Mouse (Mus musculus): ENCODE results near the gene Mlxip. TPM values are rescaled to one million over a fixed set of nuclear protein-coding genes. Genes with fewer than 3 reads are reported as not detected.
A peak's percentile ranks its signal among the peaks of the same experiment; 100 is the strongest.

The Mlxip gene
- polyA plus RNA-seq, 1 experiment from 2014 or later: 18.3 TPM

GRCm38 (mm10) chr5:123393786-123394302 lies 754 bp upstream of the Mlxip start:
- WGBS: 31% methylated on average over 5 of the region's 5 CpGs
- ATAC-seq (ENCODE audit: low FRiP score) (no peak), DNase-seq (ENCODE audit: low spot score, missing footprints) (no peak)
- H3K27ac ChIP-seq (ENCODE audit: low read depth, low read length): peak overlapping the region; percentile 71
- peak overlapping the region; percentile 34 for H3K9ac ChIP-seq (ENCODE audit: low read length)
- H3K4me3 ChIP-seq (ENCODE audit: low read depth, low read length): peak overlapping the region; percentile 80
- H3K9me3 ChIP-seq (ENCODE audit: control insufficient read depth, low read length): no peaks in the 10 kb centered on the region
- H3K4me2 ChIP-seq: peak overlapping the region; percentile 98
- no peaks in the 10 kb centered on the region for H3K36me3 ChIP-seq (ENCODE audit: control insufficient read depth, insufficient read depth, low read length)
- peaks cover 22% of the 10 kb centered on the region for H3K4me1 ChIP-seq (ENCODE audit: control insufficient read depth, insufficient read depth, low read length)
- H3K27me3 ChIP-seq (ENCODE audit: control insufficient read depth, insufficient read depth, low read length): no peaks in the 10 kb centered on the region

- H3K4me1 ChIP-seq (ENCODE audit: control insufficient read depth, insufficient read depth, low read length): peaks cover 22% of the 10 kb centered on the region
- peak overlapping the region; percentile 80 for H3K4me3 ChIP-seq (ENCODE audit: low read depth, low read length)
- H3K27me3 ChIP-seq (ENCODE audit: control insufficient read depth, insufficient read depth, low read length): no peaks in the 10 kb centered on the region
- ATAC-seq (ENCODE audit: low FRiP score): peak; percentile 47; the same call in 1 of the 2 replicates
- H3K4me2 ChIP-seq: peak overlapping the region; percentile 98
- under 1% methylated on average over 56 of the region's 65 CpGs for WGBS
- H3K36me3 ChIP-seq (ENCODE audit: control insufficient read depth, insufficient read depth, low read length): no peaks in the 10 kb centered on the region
- peak; percentile 93 for DNase-seq (ENCODE audit: low spot score, missing footprints)
- peak overlapping the region; percentile 32; the same call in 1 of the 2 replicates for H3K27ac ChIP-seq (ENCODE audit: low read depth, low read length)
- no peaks in the 10 kb centered on the region for H3K9me3 ChIP-seq (ENCODE audit: control insufficient read depth, low read length)
- H3K9ac ChIP-seq (ENCODE audit: low read length): peak overlapping the region; percentile 85
Observed at GRCm38 (mm10) chr5:123394957-123395881, 621 bp downstream of the Mlxip start.

DNA sequence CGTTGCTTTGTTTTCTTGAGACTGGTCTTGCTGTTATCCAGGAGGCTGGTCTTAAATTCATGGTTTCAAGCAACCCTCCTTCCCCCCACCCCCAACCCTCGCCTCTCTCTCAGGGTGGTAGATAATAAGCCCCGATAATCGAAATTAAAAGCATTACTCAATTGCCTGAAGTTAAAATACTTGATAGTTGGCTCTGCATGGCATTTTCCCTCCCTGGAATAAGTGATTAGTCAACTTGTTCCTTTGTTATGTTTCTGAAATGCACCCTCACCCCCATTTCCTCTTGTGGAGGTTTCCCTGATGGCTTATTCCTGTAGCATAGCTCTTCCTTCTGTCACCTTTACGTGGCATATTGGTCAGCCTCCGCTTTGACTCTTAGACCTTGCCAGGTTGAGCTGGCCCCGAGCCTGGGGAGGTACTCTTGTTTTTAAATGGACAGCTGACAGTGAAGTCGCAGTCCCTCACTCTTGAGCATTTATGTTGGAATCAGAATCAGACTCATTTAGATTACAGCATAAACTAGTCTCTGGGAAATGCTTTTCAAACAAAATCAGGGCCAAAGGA lies 2.4 kb downstream of the Mlxip start:
- DNase-seq (ENCODE audit: low spot score, missing footprints) (no peak), ATAC-seq (ENCODE audit: low FRiP score) (no peak)
- peaks cover 22% of the 10 kb centered on the region for H3K4me1 ChIP-seq (ENCODE audit: control insufficient read depth, insufficient read depth, low read length)
- H3K36me3 ChIP-seq (ENCODE audit: control insufficient read depth, insufficient read depth, low read length): no peaks in the 10 kb centered on the region
- H3K27me3 ChIP-seq (ENCODE audit: control insufficient read depth, insufficient read depth, low read length): no peaks in the 10 kb centered on the region
- no peak overlapping the region for H3K27ac ChIP-seq (ENCODE audit: low read depth, low read length)
- H3K4me2 ChIP-seq: peak overlapping the region; percentile 98; the same call in 1 of the 2 replicates
- no peak overlapping the region for H3K4me3 ChIP-seq (ENCODE audit: low read depth, low read length)
- 75% methylated on average over 8 of the region's 8 CpGs for WGBS
- H3K9ac ChIP-seq (ENCODE audit: low read length): peak overlapping the region; percentile 18; the same call in 1 of the 2 replicates
- H3K9me3 ChIP-seq (ENCODE audit: control insufficient read depth, low read length): no peaks in the 10 kb centered on the region

DNA sequence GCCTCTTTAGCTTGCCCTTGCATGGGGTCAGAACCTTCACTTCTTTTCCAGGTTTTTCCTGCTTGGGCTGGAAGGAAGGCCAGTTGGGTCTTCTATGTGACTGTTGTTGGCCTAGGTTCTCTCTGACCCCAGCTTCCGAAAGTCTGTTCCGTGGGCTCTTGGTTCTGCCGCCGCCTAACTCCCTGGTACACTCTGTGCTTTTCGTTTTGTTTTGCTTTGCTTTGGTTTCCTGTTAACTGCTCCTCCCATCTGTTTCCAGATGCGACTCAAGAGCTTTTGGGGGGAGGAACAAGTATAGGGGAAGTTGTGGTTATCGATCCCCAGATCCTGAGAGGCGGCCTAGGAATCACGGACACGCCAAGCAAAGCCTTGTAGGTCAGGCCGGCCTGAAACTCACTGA lies 3.2 kb downstream of the Mlxip start:
- Histone ChIP-seq H3K4me3 (ENCODE audit: low read depth, low read length) (no peak overlapping the region), H3K27me3 (ENCODE audit: control insufficient read depth, insufficient read depth, low read length) (no peaks in the 10 kb centered on the region), H3K4me2 (no peak overlapping the region), H3K36me3 (ENCODE audit: control insufficient read depth, insufficient read depth, low read length) (no peaks in the 10 kb centered on the region), H3K4me1 (ENCODE audit: control insufficient read depth, insufficient read depth, low read length) (peaks cover 22% of the 10 kb centered on the region), H3K9me3 (ENCODE audit: control insufficient read depth, low read length) (no peaks in the 10 kb centered on the region), H3K27ac (ENCODE audit: low read depth, low read length) (no peak overlapping the region), H3K9ac (ENCODE audit: low read length) (no peak overlapping the region)
- WGBS: 84% methylated on average over 11 of the region's 11 CpGs
- DNase-seq (ENCODE audit: low spot score, missing footprints): no peak
- no peak for ATAC-seq (ENCODE audit: low FRiP score)

- 95% methylated on average over 4 of the region's 4 CpGs for WGBS
- no peak overlapping the region for H3K9ac ChIP-seq (ENCODE audit: low read length)
- H3K27ac ChIP-seq (ENCODE audit: low read depth, low read length): no peak overlapping the region
- H3K4me1 ChIP-seq (ENCODE audit: control insufficient read depth, insufficient read depth, low read length): peaks cover 20% of the 10 kb centered on the region
- no peak overlapping the region for H3K4me3 ChIP-seq (ENCODE audit: low read depth, low read length)
- DNase-seq (ENCODE audit: low spot score, missing footprints): no peak
- no peaks in the 10 kb centered on the region for H3K36me3 ChIP-seq (ENCODE audit: control insufficient read depth, insufficient read depth, low read length)
- no peak for ATAC-seq (ENCODE audit: low FRiP score)
- H3K9me3 ChIP-seq (ENCODE audit: control insufficient read depth, low read length): no peaks in the 10 kb centered on the region
- H3K4me2 ChIP-seq: no peak overlapping the region
- no peaks in the 10 kb centered on the region for H3K27me3 ChIP-seq (ENCODE audit: control insufficient read depth, insufficient read depth, low read length)
Observed at GRCm38 (mm10) chr5:123398856-123399498, 4.4 kb downstream of the Mlxip start.

DNA sequence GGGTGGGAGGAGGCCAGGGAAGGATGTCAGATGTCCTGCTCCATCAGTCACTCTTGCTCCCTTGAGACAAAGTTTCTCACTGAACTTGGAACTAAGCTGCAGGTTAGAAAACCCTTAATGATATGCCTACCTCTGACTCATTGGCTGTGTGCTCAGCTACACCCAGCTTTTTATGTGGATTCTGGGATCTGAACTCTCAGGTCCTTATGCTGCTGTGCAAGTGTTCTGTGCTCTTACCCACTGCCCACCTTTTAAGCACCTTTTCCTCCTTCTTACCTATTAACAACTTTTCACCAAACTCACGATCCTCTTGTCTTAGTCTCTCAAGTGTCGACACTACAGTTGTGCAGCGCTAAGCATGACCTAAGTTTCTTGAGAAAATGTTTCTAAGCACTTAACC lies 9.9 kb downstream of the Mlxip start:
- H3K27me3 ChIP-seq (ENCODE audit: control insufficient read depth, insufficient read depth, low read length): no peaks in the 10 kb centered on the region
- no peaks in the 10 kb centered on the region for H3K36me3 ChIP-seq (ENCODE audit: control insufficient read depth, insufficient read depth, low read length)
- DNase-seq (ENCODE audit: low spot score, missing footprints) (no peak), ATAC-seq (ENCODE audit: low FRiP score) (no peak)
- 93% methylated on average over 3 of the region's 3 CpGs for WGBS
- H3K4me2 ChIP-seq: no peak overlapping the region
- H3K27ac ChIP-seq (ENCODE audit: low read depth, low read length): no peak overlapping the region
- H3K9ac ChIP-seq (ENCODE audit: low read length): no peak overlapping the region
- H3K4me1 ChIP-seq (ENCODE audit: control insufficient read depth, insufficient read depth, low read length): no peaks in the 10 kb centered on the region
- H3K9me3 ChIP-seq (ENCODE audit: control insufficient read depth, low read length): no peaks in the 10 kb centered on the region
- H3K4me3 ChIP-seq (ENCODE audit: low read depth, low read length): no peak overlapping the region

- no peak for ATAC-seq (ENCODE audit: low FRiP score)
- no peak overlapping the region for H3K4me2 ChIP-seq
- H3K4me3 ChIP-seq (ENCODE audit: low read depth, low read length): no peak overlapping the region
- H3K27ac ChIP-seq (ENCODE audit: low read depth, low read length): no peak overlapping the region
- no peaks in the 10 kb centered on the region for H3K27me3 ChIP-seq (ENCODE audit: control insufficient read depth, insufficient read depth, low read length)
- DNase-seq (ENCODE audit: low spot score, missing footprints): no peak
- no peaks in the 10 kb centered on the region for H3K9me3 ChIP-seq (ENCODE audit: control insufficient read depth, low read length)
- no peaks in the 10 kb centered on the region for H3K4me1 ChIP-seq (ENCODE audit: control insufficient read depth, insufficient read depth, low read length)
- WGBS: 55% methylated on average over 2 of the region's 2 CpGs
- H3K36me3 ChIP-seq (ENCODE audit: control insufficient read depth, insufficient read depth, low read length): 0 out of 2 replicates have a peak, but pooled peaks cover 2% of the 10 kb centered on the region
- no peak overlapping the region for H3K9ac ChIP-seq (ENCODE audit: low read length)
Observed at GRCm38 (mm10) chr5:123406952-123407351, 12.4 kb downstream of the Mlxip start.

DNA sequence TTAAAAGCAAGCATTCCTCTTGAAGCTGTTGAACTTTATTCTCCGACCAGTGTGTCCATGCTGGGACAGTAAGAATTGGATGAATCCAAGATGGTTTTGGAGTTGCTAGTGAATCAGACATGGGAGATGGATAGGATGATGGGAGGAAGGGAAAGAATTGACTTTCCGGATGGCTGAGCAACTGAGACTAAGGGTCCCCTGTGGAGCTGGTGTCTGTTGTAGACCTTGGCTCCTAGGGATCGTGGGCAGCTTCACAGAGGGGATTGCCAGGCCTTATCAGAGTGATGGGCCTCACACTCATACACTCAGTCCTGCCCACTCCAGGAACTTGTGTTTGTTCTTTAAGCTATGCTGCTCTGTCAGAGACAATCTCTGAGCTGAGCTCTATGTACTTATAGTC lies 13.6 kb downstream of the Mlxip start:
- no peak for ATAC-seq (ENCODE audit: low FRiP score)
- H3K36me3 ChIP-seq (ENCODE audit: control insufficient read depth, insufficient read depth, low read length): 0 out of 2 replicates have a peak, but pooled peaks cover 2% of the 10 kb centered on the region
- no peak overlapping the region for H3K4me3 ChIP-seq (ENCODE audit: low read depth, low read length)
- H3K4me1 ChIP-seq (ENCODE audit: control insufficient read depth, insufficient read depth, low read length): no peaks in the 10 kb centered on the region
- no peak overlapping the region for H3K4me2 ChIP-seq
- H3K27me3 ChIP-seq (ENCODE audit: control insufficient read depth, insufficient read depth, low read length): no peaks in the 10 kb centered on the region
- no peak overlapping the region for H3K9ac ChIP-seq (ENCODE audit: low read length)
- no peaks in the 10 kb centered on the region for H3K9me3 ChIP-seq (ENCODE audit: control insufficient read depth, low read length)
- 56% methylated on average over 3 of the region's 3 CpGs for WGBS
- H3K27ac ChIP-seq (ENCODE audit: low read depth, low read length): no peak overlapping the region
- no peak for DNase-seq (ENCODE audit: low spot score, missing footprints)

Measured in midbrain, embryonic 11.5 days (tissue).